Mouse (Mus musculus) ES-E14 (cell line): ENCODE data around the gene Fem1b.
A peak's percentile ranks its signal among the peaks of the same experiment; 100 is the strongest.

Experiments
- CHD2 ChIP-seq: IDR thresholded peaks from 2 replicates; pipeline ENCODE4 v1.6.1; 2014; ENCODE audit warnings: mild to moderate bottlenecking, low read depth, low read length, inconsistent platforms
- HCFC1 ChIP-seq: IDR thresholded peaks from 2 replicates; pipeline ENCODE4 v1.6.1; 2012; ENCODE audit warnings: low read length, inconsistent platforms, borderline replicate concordance; ENCODE audit not compliant: insufficient read depth
- MAFK ChIP-seq: IDR thresholded peaks from 2 replicates; pipeline ENCODE4 v1.6.1; 2014; ENCODE audit warnings: mild to moderate bottlenecking, low read depth, low read length, inconsistent platforms; ENCODE audit not compliant: insufficient read depth
- ZNF384 ChIP-seq: IDR thresholded peaks from 2 replicates; pipeline ENCODE4 v1.6.1; 2012; ENCODE audit warnings: low read depth, low read length, inconsistent platforms

DNA sequence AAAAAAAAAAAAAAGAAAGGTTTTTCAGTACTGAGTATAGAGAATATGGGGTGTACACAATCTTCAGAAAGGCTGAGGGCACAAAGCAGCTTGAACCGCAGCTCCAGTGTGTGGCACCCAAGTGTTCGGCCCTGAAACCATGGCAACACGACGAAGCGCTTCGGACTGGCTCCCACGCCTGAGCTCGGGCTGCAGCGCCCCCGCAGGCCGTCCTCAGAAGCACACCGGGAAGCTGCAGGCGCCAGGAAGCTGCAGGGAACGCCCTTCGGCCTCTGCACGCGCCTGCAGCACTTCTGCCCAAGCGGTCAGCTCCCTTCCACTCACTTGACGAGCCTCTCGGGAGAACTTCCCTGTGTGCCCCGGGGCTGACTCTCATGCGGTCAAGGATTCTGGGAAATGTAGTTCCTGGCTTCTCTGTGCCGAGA is 16.9 kb upstream of the Fem1b start:
- TF ChIP-seq MAFK (0 out of 2 replicates have a peak, but pooled peaks have one; percentile 12), CHD2 (peak; percentile 85), ZNF384 (peak; percentile 91), HCFC1 (peak; percentile 96)
